Mouse (Mus musculus) ES-E14 (cell line): ENCODE measurements around the gene Carhsp1. TPM values are rescaled to one million over a fixed set of nuclear protein-coding genes. Genes with fewer than 3 reads are reported as not detected.

ENCODE experiments used
- DNase-seq: peaks from one replicate; pipeline ENCODE4 v3.0.0-alpha.2; 2013; ENCODE audit warnings: low read depth, low spot score
- H3K27ac ChIP-seq: 2 replicates; pipeline ENCODE4 v1.5.1; 2012; ENCODE audit warnings: low read depth, mild to moderate bottlenecking, low read length, moderate library complexity, mixed read lengths; ENCODE audit not compliant: poor library complexity, insufficient read depth, severe bottlenecking
- H3K36me3 ChIP-seq: 2 replicates; pipeline ENCODE4 v1.6.1; 2012; ENCODE audit warnings: mild to moderate bottlenecking, low read length, moderate library complexity, mixed read lengths; ENCODE audit not compliant: control insufficient read depth, poor library complexity, insufficient read depth, severe bottlenecking
- H3K4me1 ChIP-seq, 2 experiments: fragments of 150-350 bp in 1 of 2; sonication (generic) in 1 of 2; 2 replicates each; pipeline ENCODE4 v1.6.1; 2012; ENCODE audit warnings: low read length in 2 of 2, mild to moderate bottlenecking in 1 of 2, mixed read lengths in 1 of 2; ENCODE audit not compliant: control insufficient read depth in 2 of 2, insufficient read depth in 2 of 2, poor library complexity in 1 of 2
- H3K4me3 ChIP-seq, 2 experiments: fragments of 150-350 bp in 1 of 2; sonication (generic) in 1 of 2; 2 replicates each; pipeline ENCODE4 v1.5.1; 2012; ENCODE audit warnings: low read length in 2 of 2, low read depth in 1 of 2, mild to moderate bottlenecking in 1 of 2, mixed read lengths in 1 of 2; ENCODE audit not compliant: insufficient read depth in 1 of 2, poor library complexity in 1 of 2, severe bottlenecking in 1 of 2
- H3K9ac ChIP-seq: 2 replicates; pipeline ENCODE4 v1.6.1; 2012; ENCODE audit warnings: low read depth, mild to moderate bottlenecking, low read length, mixed read lengths; ENCODE audit not compliant: poor library complexity, insufficient read depth, severe bottlenecking
- H3K9me3 ChIP-seq: fragments of 150-350 bp; sonication (generic); 2 replicates; pipeline ENCODE4 v1.6.1; 2012; ENCODE audit warnings: low read depth, mild to moderate bottlenecking, low read length; ENCODE audit not compliant: control insufficient read depth, insufficient read depth
- CHD2 ChIP-seq: IDR thresholded peaks from 2 replicates; pipeline ENCODE4 v1.6.1; 2014; ENCODE audit warnings: mild to moderate bottlenecking, low read depth, low read length, inconsistent platforms
- HCFC1 ChIP-seq: IDR thresholded peaks from 2 replicates; pipeline ENCODE4 v1.6.1; 2012; ENCODE audit warnings: low read length, inconsistent platforms, borderline replicate concordance; ENCODE audit not compliant: insufficient read depth
- MAFK ChIP-seq: IDR thresholded peaks from 2 replicates; pipeline ENCODE4 v1.6.1; 2014; ENCODE audit warnings: mild to moderate bottlenecking, low read depth, low read length, inconsistent platforms; ENCODE audit not compliant: insufficient read depth
- ZC3H11A ChIP-seq: IDR thresholded peaks from 2 replicates; pipeline ENCODE4 v1.6.1; 2012; ENCODE audit warnings: low read depth, mild to moderate bottlenecking, inconsistent platforms, low read length, borderline replicate concordance
- ZNF384 ChIP-seq: IDR thresholded peaks from 2 replicates; pipeline ENCODE4 v1.6.1; 2012; ENCODE audit warnings: low read depth, low read length, inconsistent platforms
- in situ Hi-C, 2 experiments: fragments of 600-800 bp; cut with MboI; formaldehyde crosslinking; loops; one replicate each; pipeline ENCODE4 v1.15.1; 2025; ENCODE audit warnings: low sequenced_read_pairs in 2 of 2, inconsistent platforms in 1 of 2; ENCODE audit not compliant: unreplicated experiment in 2 of 2
- total RNA-seq: library from RNA; depleted of rRNA; stranded (reverse); fragments of 300-350 nt; gene quantifications from 2 replicates; pipeline ENCODE4 v1.2.3, GENCODE M21; 2012

The Carhsp1 gene
- total RNA-seq, 1 experiment = 66.6 TPM

DNA sequence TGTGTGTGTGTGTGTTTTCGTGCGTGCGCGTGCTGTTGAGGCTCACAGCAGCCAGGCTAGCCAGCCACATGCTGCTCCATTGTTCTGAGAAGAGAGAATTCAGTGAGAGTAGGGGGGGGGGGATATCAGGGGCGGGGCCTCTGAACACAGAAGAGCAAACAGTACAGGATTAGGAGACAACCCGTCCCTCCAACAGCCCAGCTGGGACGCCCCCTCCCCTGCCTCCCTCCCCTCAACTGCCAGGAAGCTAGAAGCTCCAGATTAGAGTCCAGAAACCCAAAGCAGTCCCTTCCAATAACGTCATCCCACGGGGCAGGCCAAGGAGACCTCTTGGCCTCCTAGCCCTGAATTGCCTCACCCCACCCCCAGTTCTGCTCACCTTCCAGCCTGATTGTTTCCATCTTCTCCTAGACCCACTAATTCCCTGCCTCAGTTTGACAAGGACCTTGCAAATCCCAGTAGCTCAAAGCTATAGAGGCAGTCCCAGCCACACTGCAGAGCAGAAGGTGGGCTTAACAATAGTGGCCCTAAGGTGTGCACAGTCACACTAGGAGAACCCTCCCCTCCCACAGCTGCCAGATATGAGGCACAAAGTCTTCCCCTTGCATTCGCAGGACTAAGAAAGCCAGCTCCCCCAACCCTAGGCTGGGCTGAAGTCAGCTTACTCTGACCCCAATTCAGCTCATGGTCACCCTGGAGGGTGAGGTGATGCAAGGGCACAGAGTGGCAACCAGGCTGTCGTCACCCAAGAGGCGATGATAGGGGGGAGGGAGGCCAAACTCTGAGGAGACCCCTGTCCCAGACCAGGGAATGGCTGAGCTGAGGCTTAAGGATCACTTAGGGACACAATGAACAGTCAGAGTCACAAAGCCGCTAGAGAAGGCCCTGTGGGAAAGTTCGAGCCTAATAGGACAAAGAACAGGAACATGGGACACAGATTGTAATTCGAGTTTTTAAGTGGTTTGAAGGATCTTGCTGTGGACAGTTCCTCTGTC lies 1.6 kb downstream of the Carhsp1 start:
- H3K4me3 ChIP-seq = peak overlapping the region; percentile 84 to 87; a peak in 3 of 4 replicates
- peak overlapping the region; percentile 25; the same call in 1 of the 2 replicates for H3K9ac ChIP-seq
- H3K27ac ChIP-seq = no peak overlapping the region
- DNase-seq = no peak
- H3K4me1 ChIP-seq = peaks cover 7 to 45% of the 10 kb centered on the region in 2 experiments
- H3K9me3 ChIP-seq = no peaks in the 10 kb centered on the region
- no peak for TF ChIP-seq HCFC1
- TF ChIP-seq ZNF384 = no peak
- no peak for TF ChIP-seq MAFK
- TF ChIP-seq CHD2 = no peak
- in situ Hi-C loops = loop anchor here (5.0 to 10.0 kb wide), 2 partner anchors 176 to 263 kb away; no protein-coding TSS in a partner anchor
- peaks cover 7% of the 10 kb centered on the region for H3K36me3 ChIP-seq

DNA sequence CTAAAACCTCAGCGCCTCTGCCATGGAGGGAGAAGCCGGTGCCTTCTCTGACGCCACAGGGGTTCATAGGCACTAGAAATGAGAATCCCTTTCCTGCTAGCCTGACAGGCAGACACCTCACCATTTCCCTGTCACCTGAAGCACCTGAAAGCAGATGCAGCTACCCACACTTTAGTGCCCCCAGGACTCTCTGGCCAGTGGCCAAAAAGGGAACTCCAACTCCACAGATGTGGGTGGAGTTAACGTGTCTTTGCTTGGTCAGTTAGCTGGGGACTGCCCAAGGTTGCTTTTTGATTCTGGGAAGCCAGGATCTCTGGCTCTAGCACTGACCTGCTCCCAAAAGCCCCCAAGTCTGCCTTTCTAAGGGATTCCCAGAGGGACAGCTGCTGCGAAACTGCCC lies 2.5 kb downstream of the Carhsp1 start:
- Histone ChIP-seq H3K27ac (no peak overlapping the region), H3K36me3 (peaks cover 7% of the 10 kb centered on the region), H3K9ac (peak overlapping the region; percentile 25; the same call in 1 of the 2 replicates), H3K9me3 (no peaks in the 10 kb centered on the region), H3K4me1 (peaks cover 7 to 45% of the 10 kb centered on the region in 2 experiments), H3K4me3 (no peak overlapping the region)
- TF ChIP-seq HCFC1 (no peak), ZC3H11A (no peak), MAFK (no peak), ZNF384 (no peak), CHD2 (no peak)
- in situ Hi-C loops = no loop called here
- DNase-seq = no peak

DNA sequence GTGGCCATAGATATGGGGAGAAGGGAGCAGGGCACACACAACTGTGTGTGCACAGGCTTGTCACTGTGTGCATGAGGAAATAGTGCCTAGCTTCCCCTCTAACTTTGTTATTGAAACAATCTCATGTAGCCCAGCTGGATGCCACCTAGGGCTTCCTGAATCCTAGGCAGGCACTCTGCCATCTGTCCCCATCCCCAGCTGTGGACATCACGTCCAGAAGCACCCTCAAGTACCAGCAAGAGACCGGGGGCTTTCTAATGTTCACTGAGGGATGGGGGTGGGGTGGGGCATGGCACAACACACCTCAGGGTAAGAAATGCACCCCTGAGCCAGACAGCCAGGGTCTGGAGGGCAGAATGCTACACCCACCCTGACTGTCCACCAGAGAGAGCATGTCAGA lies 3.6 kb downstream of the Carhsp1 start:
- no peak overlapping the region for H3K27ac ChIP-seq
- H3K9ac ChIP-seq = no peak overlapping the region
- in situ Hi-C loops = no loop called here
- TF ChIP-seq MAFK (no peak), HCFC1 (no peak), CHD2 (no peak), ZNF384 (no peak), ZC3H11A (no peak)
- no peak for DNase-seq
- H3K36me3 ChIP-seq = peaks cover 9% of the 10 kb centered on the region
- H3K4me1 ChIP-seq = peaks cover 7 to 45% of the 10 kb centered on the region in 2 experiments
- no peaks in the 10 kb centered on the region for H3K9me3 ChIP-seq
- H3K4me3 ChIP-seq = no peak overlapping the region

DNA sequence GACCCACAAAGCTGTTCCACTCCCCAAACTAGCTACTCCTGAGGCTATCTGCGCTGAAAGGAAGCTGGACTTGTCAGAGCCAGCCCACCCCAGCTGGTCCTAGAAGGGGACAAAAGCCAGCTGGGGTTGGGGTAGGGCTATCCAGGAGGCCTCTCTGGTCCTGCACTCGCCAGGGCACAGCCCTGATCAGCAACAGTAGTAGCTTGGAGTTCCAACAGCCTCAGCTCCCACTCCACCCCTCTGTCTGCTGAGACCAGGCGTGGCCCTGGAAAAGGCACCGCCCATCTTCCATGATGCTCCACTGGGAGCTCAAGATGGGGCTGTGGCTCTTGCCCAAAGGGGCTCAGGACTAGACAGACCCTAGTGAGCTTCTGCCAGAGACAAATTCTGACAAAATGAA lies 4.1 kb downstream of the Carhsp1 start:
- in situ Hi-C loops = no loop called here
- H3K4me3 ChIP-seq = no peak overlapping the region
- DNase-seq = no peak
- peaks cover 7 to 47% of the 10 kb centered on the region in 2 experiments for H3K4me1 ChIP-seq
- peaks cover 15% of the 10 kb centered on the region for H3K36me3 ChIP-seq
- TF ChIP-seq CHD2 = no peak
- TF ChIP-seq ZC3H11A = no peak
- no peak overlapping the region for H3K27ac ChIP-seq
- H3K9ac ChIP-seq = no peak overlapping the region
- H3K9me3 ChIP-seq = no peaks in the 10 kb centered on the region
